Mouse (Mus musculus) stomach, embryonic 16.5 days (tissue): Measurements from ENCODE around the gene Grk5. TPM values are rescaled to one million over a fixed set of nuclear protein-coding genes. Genes with fewer than 3 reads are reported as not detected.

Experiments
- ATAC-seq: fragments of 200-750 bp; cut with Nextera tagmentation; 2 replicates; pipeline ENCODE4 v1.8.0; 2017; ENCODE audit warnings: moderate number of reproducible peaks, moderate TSS enrichment; ENCODE audit not compliant: insufficient read depth, low FRiP score
- H3K27ac ChIP-seq: fragments of 300-500 bp; sonication (generic); 2 replicates; pipeline ENCODE4 v1.5.1; 2014; ENCODE audit warnings: low read length
- H3K27me3 ChIP-seq: fragments of 300-500 bp; sonication (generic); 2 replicates; pipeline ENCODE4 v1.6.1; 2014; ENCODE audit warnings: low read length, control low read depth, mixed read lengths; ENCODE audit not compliant: control insufficient read depth, insufficient read depth
- H3K36me3 ChIP-seq: fragments of 300-500 bp; sonication (generic); 2 replicates; pipeline ENCODE4 v1.6.1; 2014; ENCODE audit warnings: low read length; ENCODE audit not compliant: control insufficient read depth, insufficient read depth
- H3K4me1 ChIP-seq: fragments of 300-500 bp; sonication (generic); 2 replicates; pipeline ENCODE4 v1.6.1; 2014; ENCODE audit warnings: low read length, control low read depth, mixed read lengths; ENCODE audit not compliant: control insufficient read depth, insufficient read depth
- H3K4me2 ChIP-seq: fragments of 300-500 bp; sonication (generic); 2 replicates; pipeline ENCODE4 v1.6.1; 2014; ENCODE audit warnings: low read depth, low read length, mixed read lengths
- H3K4me3 ChIP-seq: fragments of 300-500 bp; sonication (generic); replicated peaks from 2 replicates; pipeline ENCODE4 v1.5.1; 2014; ENCODE audit warnings: mild to moderate bottlenecking, low read length
- H3K9ac ChIP-seq: fragments of 300-500 bp; sonication (generic); 2 replicates; pipeline ENCODE4 v1.6.1; 2014; ENCODE audit warnings: low read length
- H3K9me3 ChIP-seq: fragments of 300-500 bp; sonication (generic); replicated peaks from 2 replicates; pipeline ENCODE4 v1.6.1; 2016; ENCODE audit warnings: low read length, control low read depth; ENCODE audit not compliant: control insufficient read depth
- WGBS: fragments of 180-500 bp; shearing (Covaris S2); extraction: QIAGEN DNeasy Blood & Tissue Kit; methylation state at CpG from one replicate; pipeline ENCODE4 v1.1.7; 2014; 5-methylcytosine and 5-hydroxymethylcytosine counted together
- polyA plus RNA-seq: library from polyadenylated mRNA; unstranded; fragments of >200 nt; fragmentation: Nextera tagmentation; extraction: Ambion mirVana; gene quantifications from 2 replicates; pipeline ENCODE4 v1.2.1, GENCODE M21; 2015

Gene Grk5
- polyA plus RNA-seq, 1 experiment from 2014 or later: 3.4 TPM

DNA sequence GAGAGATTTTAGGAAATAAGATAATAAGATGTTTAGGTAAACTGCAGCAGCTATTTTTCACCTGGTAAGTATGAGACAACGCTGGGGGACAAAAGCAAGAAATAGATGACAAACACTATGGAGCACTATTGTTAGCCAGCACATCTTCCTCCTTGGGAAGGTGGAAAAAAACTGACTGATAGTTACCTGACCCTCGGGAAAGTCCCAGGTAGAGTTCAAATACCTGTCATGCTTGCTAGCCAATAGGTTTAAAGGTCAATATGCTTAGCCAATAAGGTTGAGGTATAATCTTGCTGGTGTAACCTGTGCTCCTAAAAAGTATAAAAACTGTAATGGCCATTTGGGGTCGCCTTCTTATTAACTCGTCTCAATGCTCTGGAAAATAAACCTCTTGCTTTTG lies 251.8 kb downstream of the Grk5 start:
- Histone ChIP-seq H3K9ac (peak overlapping the region; percentile 84; the same call in 1 of the 2 replicates), H3K27ac (0 out of 2 replicates have a peak overlapping the region, but pooled peaks have one; percentile 3), H3K4me3 (peak overlapping the region; percentile 89), H3K9me3 (no peaks in the 10 kb centered on the region), H3K36me3 (no peaks in the 10 kb centered on the region), H3K4me2 (peak overlapping the region; percentile 62), H3K27me3 (no peaks in the 10 kb centered on the region), H3K4me1 (peaks cover 6% of the 10 kb centered on the region; the same call in 1 of the 2 replicates)
- WGBS: 16% methylated on average over 4 of the region's 4 CpGs
- no peak for ATAC-seq

Other genes starting within 250 kb of the Grk5 start
- 0.79 and 1.1 TPM in 2 replicates for gene Nanos1, start 133.8 kb upstream of the Grk5 start, polyA plus RNA-seq
- gene Eif3a, start 99.1 kb upstream of the Grk5 start, polyA plus RNA-seq: 128 and 129 TPM in 2 replicates
- 34.7 and 37.5 TPM in 2 replicates for gene Fam45a, start 78.2 kb upstream of the Grk5 start, polyA plus RNA-seq
- 5.5 and 5.7 TPM in 2 replicates for gene Sfxn4, start 28.3 kb upstream of the Grk5 start, polyA plus RNA-seq
- 119 and 126 TPM in 2 replicates for gene Prdx3, start 15.2 kb upstream of the Grk5 start, polyA plus RNA-seq